Mouse (Mus musculus) limb, embryonic 14.5 days (tissue): Measurements from ENCODE around the gene Klhdc4. TPM values are rescaled to one million over a fixed set of nuclear protein-coding genes. Genes with fewer than 3 reads are reported as not detected.

Source experiments
- ATAC-seq: fragments of 200-750 bp; cut with Nextera tagmentation; 2 replicates; pipeline ENCODE4 v1.8.0; 2017; ENCODE audit warnings: low read depth, moderate number of reproducible peaks, moderate TSS enrichment; ENCODE audit not compliant: low FRiP score
- DNase-seq: peaks from one replicate; pipeline ENCODE4 v3.0.0-alpha.2; 2015; ENCODE audit warnings: low spot score
- H3K27ac ChIP-seq: fragments of 300-500 bp; sonication (generic); replicated peaks from 2 replicates; pipeline ENCODE4 v1.5.1; 2014; ENCODE audit warnings: low read depth, mild to moderate bottlenecking, low read length, moderate library complexity, mixed read lengths
- H3K27me3 ChIP-seq: fragments of 300-500 bp; sonication (generic); 2 replicates; pipeline ENCODE4 v1.6.1; 2014; ENCODE audit warnings: low read length, mixed read lengths; ENCODE audit not compliant: control insufficient read depth, insufficient read depth
- H3K36me3 ChIP-seq: fragments of 300-500 bp; sonication (generic); 2 replicates; pipeline ENCODE4 v1.6.1; 2014; ENCODE audit warnings: mild to moderate bottlenecking, low read length, moderate library complexity, mixed read lengths; ENCODE audit not compliant: control insufficient read depth, insufficient read depth
- H3K4me1 ChIP-seq: fragments of 300-500 bp; sonication (generic); 2 replicates; pipeline ENCODE4 v1.6.1; 2014; ENCODE audit warnings: antibody characterized with exemption, low read length, mixed read lengths; ENCODE audit not compliant: control insufficient read depth, insufficient read depth
- H3K4me2 ChIP-seq: fragments of 300-500 bp; sonication (generic); replicated peaks from 2 replicates; pipeline ENCODE4 v1.6.1; 2014; ENCODE audit warnings: low read depth, mild to moderate bottlenecking, low read length, moderate library complexity; ENCODE audit not compliant: severe bottlenecking
- H3K4me3 ChIP-seq: fragments of 300-500 bp; sonication (generic); replicated peaks from 2 replicates; pipeline ENCODE4 v1.5.1; 2014; ENCODE audit warnings: low read length
- H3K9ac ChIP-seq: fragments of 300-500 bp; sonication (generic); 2 replicates; pipeline ENCODE4 v1.6.1; 2014; ENCODE audit warnings: mild to moderate bottlenecking, low read depth, low read length, moderate library complexity; ENCODE audit not compliant: severe bottlenecking
- H3K9me3 ChIP-seq: fragments of 300-500 bp; sonication (generic); 2 replicates; pipeline ENCODE4 v1.6.1; 2016; ENCODE audit warnings: low read length; ENCODE audit not compliant: control insufficient read depth
- POLR2A ChIP-seq: fragments of 200-500 bp; IDR thresholded peaks from 2 replicates; pipeline ENCODE4 v1.8.0; 2012; ENCODE audit warnings: inconsistent platforms, mild to moderate bottlenecking, moderate library complexity, borderline replicate concordance; ENCODE audit not compliant: insufficient read depth, insufficient read length; ENCODE audit errors: extremely low read depth
- WGBS: fragments of 180-500 bp; shearing (Covaris S2); extraction: QIAGEN DNeasy Blood & Tissue Kit; methylation state at CpG from one replicate; pipeline ENCODE4 v1.1.7; 2014; 5-methylcytosine and 5-hydroxymethylcytosine counted together
- polyA plus RNA-seq, 2 experiments: library from polyadenylated mRNA; depleted of rRNA in 1 of 2; stranded (reverse) in 1 of 2; unstranded in 1 of 2; fragments of >200 nt; fragmentation: Nextera tagmentation in 1 of 2; extraction: Ambion mirVana in 1 of 2; gene quantifications; 2 replicates each; pipeline versions ENCODE4 v1.2.1 to v1.2.3; 2012 to 2014

Klhdc4 gene
- polyA plus RNA-seq, 2 experiments = 32.0 to 37.2 TPM

DNA sequence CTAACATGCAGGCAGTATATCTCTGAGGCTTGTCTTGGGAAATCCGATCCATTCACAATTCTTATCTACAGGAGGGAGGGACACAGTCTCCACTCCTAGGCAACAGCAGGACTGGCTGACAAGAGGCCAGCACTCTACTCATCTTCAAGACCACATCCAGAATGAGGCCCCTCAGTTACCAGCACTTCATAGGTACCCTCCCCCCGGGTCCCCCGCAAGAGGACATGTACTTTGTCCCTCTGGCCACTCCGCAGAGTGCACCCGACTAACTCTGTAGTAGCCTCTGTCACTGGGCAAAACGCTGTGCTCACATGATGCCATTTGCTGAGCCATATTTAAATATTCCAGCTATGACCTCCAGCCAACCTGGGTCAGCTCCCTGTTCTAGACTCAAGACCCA lies 31.0 kb downstream of the Klhdc4 start:
- ATAC-seq (no peak), DNase-seq (no peak)
- Histone ChIP-seq H3K4me2 (no peak overlapping the region), H3K9ac (no peak overlapping the region), H3K4me1 (no peaks in the 10 kb centered on the region), H3K9me3 (no peaks in the 10 kb centered on the region), H3K36me3 (peaks cover 61% of the 10 kb centered on the region), H3K4me3 (no peak overlapping the region), H3K27me3 (no peaks in the 10 kb centered on the region), H3K27ac (no peak overlapping the region)
- TF ChIP-seq POLR2A = no peak
- 87% methylated on average over 6 of the region's 6 CpGs for WGBS

- 92% methylated on average over 11 of the region's 11 CpGs for WGBS
- H3K36me3 ChIP-seq = peaks cover 57% of the 10 kb centered on the region
- H3K4me1 ChIP-seq = no peaks in the 10 kb centered on the region
- TF ChIP-seq POLR2A = no peak
- no peak overlapping the region for H3K9ac ChIP-seq
- DNase-seq = no peak
- no peak overlapping the region for H3K27ac ChIP-seq
- H3K27me3 ChIP-seq = no peaks in the 10 kb centered on the region
- H3K9me3 ChIP-seq = no peaks in the 10 kb centered on the region
- ATAC-seq = no peak
- no peak overlapping the region for H3K4me3 ChIP-seq
- no peak overlapping the region for H3K4me2 ChIP-seq
Measured at GRCm38 (mm10) chr8:121796406-121796805, 33.0 kb downstream of the Klhdc4 start.

- no peaks in the 10 kb centered on the region for H3K27me3 ChIP-seq
- 89% methylated on average over 8 of the region's 8 CpGs for WGBS
- ATAC-seq (no peak), DNase-seq (no peak)
- no peak overlapping the region for H3K4me3 ChIP-seq
- no peaks in the 10 kb centered on the region for H3K9me3 ChIP-seq
- H3K36me3 ChIP-seq = peaks cover 50% of the 10 kb centered on the region
- no peak for TF ChIP-seq POLR2A
- H3K9ac ChIP-seq = no peak overlapping the region
- H3K4me1 ChIP-seq = no peaks in the 10 kb centered on the region
- no peak overlapping the region for H3K27ac ChIP-seq
- H3K4me2 ChIP-seq = no peak overlapping the region
Measured at GRCm38 (mm10) chr8:121795461-121795860, 33.9 kb downstream of the Klhdc4 start.

- Histone ChIP-seq H3K36me3 (peaks cover 41% of the 10 kb centered on the region), H3K9me3 (no peaks in the 10 kb centered on the region), H3K4me3 (no peak overlapping the region), H3K4me2 (no peak overlapping the region), H3K27ac (no peak overlapping the region), H3K4me1 (no peaks in the 10 kb centered on the region), H3K9ac (no peak overlapping the region), H3K27me3 (no peaks in the 10 kb centered on the region)
- WGBS = 33% methylated on average over 3 of the region's 3 CpGs
- TF ChIP-seq POLR2A = no peak
- ATAC-seq (no peak), DNase-seq (no peak)
Measured at GRCm38 (mm10) chr8:121794151-121794550, 35.2 kb downstream of the Klhdc4 start.

- H3K4me2 ChIP-seq = no peak overlapping the region
- TF ChIP-seq POLR2A = no peak
- DNase-seq (no peak), ATAC-seq (no peak)
- no peak overlapping the region for H3K27ac ChIP-seq
- peaks cover 27% of the 10 kb centered on the region for H3K36me3 ChIP-seq
- H3K27me3 ChIP-seq = no peaks in the 10 kb centered on the region
- no peaks in the 10 kb centered on the region for H3K4me1 ChIP-seq
- H3K4me3 ChIP-seq = no peak overlapping the region
- no peaks in the 10 kb centered on the region for H3K9me3 ChIP-seq
- 72% methylated on average over 4 of the region's 4 CpGs for WGBS
- H3K9ac ChIP-seq = no peak overlapping the region
Measured at GRCm38 (mm10) chr8:121792627-121793026, 36.7 kb downstream of the Klhdc4 start.

DNA sequence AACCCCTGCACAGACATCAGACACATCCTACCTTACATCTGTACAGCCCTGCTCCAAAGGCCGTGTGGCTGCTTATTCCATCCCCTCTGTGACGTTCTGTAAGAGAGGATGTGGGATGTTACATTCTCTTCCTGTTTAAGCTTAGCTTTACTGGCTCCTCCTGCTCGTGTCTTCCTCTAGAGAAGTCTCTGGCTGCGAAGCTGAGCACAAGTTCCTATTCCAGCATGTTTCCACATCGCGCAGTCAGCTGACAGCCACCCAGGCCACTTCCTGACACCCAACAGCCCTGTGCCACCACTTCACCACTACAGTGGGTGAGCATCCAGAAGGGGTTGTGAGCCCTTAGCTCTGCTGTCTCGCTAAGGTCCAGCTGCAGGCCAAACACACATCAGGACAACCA lies 37.2 kb downstream of the Klhdc4 start:
- TF ChIP-seq POLR2A = no peak
- ATAC-seq (no peak), DNase-seq (no peak)
- Histone ChIP-seq H3K27ac (no peak overlapping the region), H3K9me3 (no peaks in the 10 kb centered on the region), H3K4me3 (no peak overlapping the region), H3K4me1 (no peaks in the 10 kb centered on the region), H3K36me3 (peaks cover 22% of the 10 kb centered on the region), H3K27me3 (no peaks in the 10 kb centered on the region), H3K9ac (no peak overlapping the region), H3K4me2 (no peak overlapping the region)
- WGBS = 76% methylated on average over 7 of the region's 7 CpGs
